Mouse (Mus musculus) ES-Bruce4 (cell line): ENCODE data around the gene Igf1r. TPM values are rescaled to one million over a fixed set of nuclear protein-coding genes. Genes with fewer than 3 reads are reported as not detected.

ENCODE experiments used
- H3K27ac ChIP-seq: 2 replicates; pipeline ENCODE4 v1.5.1; 2012; ENCODE audit warnings: low read length, inconsistent platforms; ENCODE audit not compliant: insufficient read depth
- H3K27me3 ChIP-seq: 2 replicates; pipeline ENCODE4 v1.6.1; 2012; ENCODE audit warnings: mild to moderate bottlenecking, low read length, inconsistent platforms; ENCODE audit not compliant: control insufficient read depth, poor library complexity, insufficient read depth, severe bottlenecking
- H3K36me3 ChIP-seq: 2 replicates; pipeline ENCODE4 v1.6.1; 2012; ENCODE audit warnings: inconsistent platforms, mild to moderate bottlenecking, low read length, moderate library complexity; ENCODE audit not compliant: control insufficient read depth, poor library complexity, insufficient read depth, severe bottlenecking
- H3K4me1 ChIP-seq: one replicate; pipeline ENCODE4 v1.8.1; 2011; ENCODE audit warnings: low read length; ENCODE audit not compliant: control insufficient read depth, insufficient read depth
- H3K4me3 ChIP-seq: 2 replicates; pipeline ENCODE4 v1.5.1; 2011; ENCODE audit warnings: low read depth, mild to moderate bottlenecking, low read length
- H3K9ac ChIP-seq: 2 replicates; pipeline ENCODE4 v1.6.1; 2012; ENCODE audit warnings: low read depth, mild to moderate bottlenecking, inconsistent platforms; ENCODE audit not compliant: poor library complexity, severe bottlenecking
- H3K9me3 ChIP-seq: replicated peaks from 2 replicates; pipeline ENCODE4 v1.6.1; 2012; ENCODE audit warnings: mild to moderate bottlenecking, low read length, inconsistent platforms; ENCODE audit not compliant: control insufficient read depth, poor library complexity, insufficient read depth, severe bottlenecking
- CTCF ChIP-seq: IDR thresholded peaks from one replicate; pipeline ENCODE4 v1.8.1; 2011; ENCODE audit warnings: low read depth, low read length
- EP300 ChIP-seq: IDR thresholded peaks from 2 replicates; pipeline ENCODE4 v1.6.1; 2011; ENCODE audit warnings: low read depth, low read length; ENCODE audit not compliant: insufficient read depth
- POLR2A ChIP-seq: IDR thresholded peaks from one replicate; pipeline ENCODE4 v1.8.1; 2011; ENCODE audit warnings: low read length; ENCODE audit not compliant: insufficient read depth
- polyA plus RNA-seq: library from polyadenylated mRNA; stranded (reverse); fragments of >200 nt; gene quantifications from 2 replicates; pipeline ENCODE4 v1.2.4, GENCODE M21; 2011; ENCODE audit warnings: low read depth; ENCODE audit not compliant: missing spikeins, insufficient read depth, insufficient read length

The Igf1r gene
- polyA plus RNA-seq, 1 experiment, result 58.4 TPM

GRCm38 (mm10) chr7:68144266-68144665 is 191.6 kb downstream of the Igf1r start:
- H3K4me3 ChIP-seq, result no peak overlapping the region
- H3K4me1 ChIP-seq, result no peaks in the 10 kb centered on the region

DNA sequence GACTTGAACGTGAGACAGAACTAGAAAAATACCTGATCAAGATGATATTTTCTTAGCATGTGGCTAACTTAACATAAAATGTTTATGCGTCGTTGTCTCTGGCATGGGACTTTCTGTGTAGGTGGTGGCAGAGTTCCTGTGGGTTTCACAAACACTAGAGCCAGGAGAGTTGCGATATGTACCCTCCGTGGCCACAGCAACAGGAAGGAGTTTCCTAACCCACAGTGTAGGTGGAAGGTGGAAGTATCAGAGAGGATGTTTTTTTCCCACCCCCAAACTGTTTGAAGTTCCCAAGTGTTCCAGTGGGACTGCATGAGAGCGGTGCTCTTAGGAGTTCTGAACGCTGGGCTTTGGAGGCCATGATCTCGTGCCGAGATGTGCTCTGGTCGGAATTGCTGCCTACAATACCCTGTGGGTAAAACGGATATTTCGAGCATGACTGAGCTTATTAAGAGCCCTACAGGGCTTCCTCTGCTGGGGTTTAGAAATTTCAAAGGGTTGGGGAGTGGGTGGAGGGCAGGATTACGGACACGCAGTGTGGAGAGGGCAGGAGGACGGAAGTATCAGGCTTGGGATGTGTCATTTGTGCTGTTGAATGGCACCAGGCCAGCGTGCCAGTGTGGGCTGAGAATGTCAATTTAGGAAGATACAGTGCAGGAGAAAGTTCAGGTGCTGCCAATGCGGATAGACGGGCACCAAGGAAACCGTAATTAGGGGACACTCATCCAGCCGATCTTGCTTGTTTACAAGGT is 195.8 kb downstream of the Igf1r start:
- H3K4me1 ChIP-seq, result no peaks in the 10 kb centered on the region
- H3K9me3 ChIP-seq, result no peaks in the 10 kb centered on the region
- no peak overlapping the region for H3K9ac ChIP-seq
- H3K27me3 ChIP-seq, result no peaks in the 10 kb centered on the region
- TF ChIP-seq CTCF (no peak), EP300 (no peak), POLR2A (no peak)
- no peaks in the 10 kb centered on the region for H3K36me3 ChIP-seq
- no peak overlapping the region for H3K4me3 ChIP-seq
- no peak overlapping the region for H3K27ac ChIP-seq

More at GRCm38 (mm10) chr7:68144266-68144665, 191.6 kb downstream of the Igf1r start:
- H3K27me3 ChIP-seq, result no peaks in the 10 kb centered on the region
- H3K9me3 ChIP-seq, result no peaks in the 10 kb centered on the region
- TF ChIP-seq POLR2A, result no peak
- no peak for TF ChIP-seq CTCF
- TF ChIP-seq EP300, result no peak
- H3K9ac ChIP-seq, result no peak overlapping the region
- H3K36me3 ChIP-seq, result no peaks in the 10 kb centered on the region
- no peak overlapping the region for H3K27ac ChIP-seq

DNA sequence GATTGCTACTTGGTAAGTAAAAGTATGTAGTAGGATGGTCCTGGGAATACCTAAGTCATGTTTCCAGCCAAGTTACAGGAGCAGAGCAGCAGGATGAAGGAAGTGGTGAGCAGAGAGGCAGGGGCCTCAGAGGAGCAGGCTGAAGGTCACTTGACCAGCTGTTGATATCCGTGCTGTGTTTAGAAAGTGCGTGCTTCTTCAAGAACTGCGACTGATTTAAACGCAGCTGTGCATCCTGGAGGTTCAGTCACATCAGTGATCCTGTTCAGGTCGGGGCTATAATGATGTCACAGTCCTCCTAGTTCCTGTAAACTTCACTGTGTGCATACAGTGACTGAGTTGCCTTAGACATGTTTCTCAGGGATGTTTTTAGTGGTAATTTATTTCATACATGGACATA is 199.3 kb downstream of the Igf1r start:
- no peaks in the 10 kb centered on the region for H3K36me3 ChIP-seq
- TF ChIP-seq CTCF (no peak), EP300 (no peak), POLR2A (no peak)
- no peak overlapping the region for H3K4me3 ChIP-seq
- no peaks in the 10 kb centered on the region for H3K27me3 ChIP-seq
- H3K9me3 ChIP-seq, result no peaks in the 10 kb centered on the region
- no peaks in the 10 kb centered on the region for H3K4me1 ChIP-seq
- no peak overlapping the region for H3K27ac ChIP-seq
- H3K9ac ChIP-seq, result no peak overlapping the region

DNA sequence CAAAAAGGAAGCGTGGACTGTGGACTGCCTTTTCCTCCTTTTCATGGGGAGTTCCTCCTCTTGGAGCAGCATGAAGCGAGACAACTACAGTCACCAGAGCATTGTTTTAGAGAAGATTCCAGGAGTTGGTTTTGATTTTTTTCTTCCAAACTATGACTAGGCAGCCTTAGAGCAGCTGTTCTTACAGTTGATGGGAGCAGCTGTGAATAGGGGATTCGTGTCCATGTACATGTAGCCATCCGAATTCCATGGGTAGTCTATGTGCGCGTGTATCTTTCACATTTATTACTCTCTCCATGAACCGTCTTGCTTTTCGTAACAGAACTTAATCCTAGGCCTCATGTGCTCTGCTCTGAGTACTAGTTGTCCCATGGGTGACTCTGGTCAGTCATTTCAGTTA is 199.8 kb downstream of the Igf1r start:
- no peaks in the 10 kb centered on the region for H3K4me1 ChIP-seq
- no peak overlapping the region for H3K27ac ChIP-seq
- no peaks in the 10 kb centered on the region for H3K9me3 ChIP-seq
- no peak overlapping the region for H3K9ac ChIP-seq
- H3K27me3 ChIP-seq, result no peaks in the 10 kb centered on the region
- TF ChIP-seq CTCF, result no peak
- TF ChIP-seq EP300, result no peak
- TF ChIP-seq POLR2A, result no peak
- H3K36me3 ChIP-seq, result no peaks in the 10 kb centered on the region
- H3K4me3 ChIP-seq, result no peak overlapping the region

- Histone ChIP-seq H3K9ac (no peak overlapping the region), H3K36me3 (no peaks in the 10 kb centered on the region), H3K27me3 (no peaks in the 10 kb centered on the region), H3K4me3 (no peak overlapping the region), H3K27ac (no peak overlapping the region), H3K9me3 (no peaks in the 10 kb centered on the region), H3K4me1 (no peaks in the 10 kb centered on the region)
- no peak for TF ChIP-seq POLR2A
- TF ChIP-seq CTCF, result no peak
- TF ChIP-seq EP300, result no peak
Observed at GRCm38 (mm10) chr7:68153269-68153668, 200.6 kb downstream of the Igf1r start.

GRCm38 (mm10) chr7:68154588-68154987 is 202.0 kb downstream of the Igf1r start:
- Histone ChIP-seq H3K27me3 (no peaks in the 10 kb centered on the region), H3K9me3 (no peaks in the 10 kb centered on the region), H3K4me3 (no peak overlapping the region), H3K27ac (no peak overlapping the region), H3K9ac (no peak overlapping the region), H3K4me1 (no peaks in the 10 kb centered on the region), H3K36me3 (no peaks in the 10 kb centered on the region)
- no peak for TF ChIP-seq EP300
- no peak for TF ChIP-seq POLR2A
